Mouse (Mus musculus): ENCODE data around the gene Plch1. TPM values are rescaled to one million over a fixed set of nuclear protein-coding genes. Genes with fewer than 3 reads are reported as not detected.

The Plch1 gene
- polyA plus RNA-seq, 1 experiment from 2014 or later: 0.33 TPM

GRCm38 (mm10) chr3:63805496-63805895, 93.8 kb downstream of the Plch1 start:
- ATAC-seq (replicated peaks; ENCODE audit: extremely low read depth, insufficient read depth, low FRiP score): no peak
- Histone ChIP-seq H3K4me2 (ENCODE audit: low read depth, low read length) (no peak overlapping the region), H3K27me3 (ENCODE audit: control insufficient read depth, insufficient read depth, low read length) (no peaks in the 10 kb centered on the region), H3K4me1 (ENCODE audit: control insufficient read depth, insufficient read depth, low read length) (no peaks in the 10 kb centered on the region), H3K36me3 (ENCODE audit: control insufficient read depth, insufficient read depth) (no peaks in the 10 kb centered on the region), H3K9ac (ENCODE audit: low read length) (no peak overlapping the region), H3K9me3 (replicated peaks; ENCODE audit: control insufficient read depth, low read length) (no peaks in the 10 kb centered on the region), H3K4me3 (ENCODE audit: low read length) (no peak overlapping the region), H3K27ac (ENCODE audit: low read length) (no peak overlapping the region)
- 69% methylated on average over 2 of the region's 2 CpGs for WGBS

DNA sequence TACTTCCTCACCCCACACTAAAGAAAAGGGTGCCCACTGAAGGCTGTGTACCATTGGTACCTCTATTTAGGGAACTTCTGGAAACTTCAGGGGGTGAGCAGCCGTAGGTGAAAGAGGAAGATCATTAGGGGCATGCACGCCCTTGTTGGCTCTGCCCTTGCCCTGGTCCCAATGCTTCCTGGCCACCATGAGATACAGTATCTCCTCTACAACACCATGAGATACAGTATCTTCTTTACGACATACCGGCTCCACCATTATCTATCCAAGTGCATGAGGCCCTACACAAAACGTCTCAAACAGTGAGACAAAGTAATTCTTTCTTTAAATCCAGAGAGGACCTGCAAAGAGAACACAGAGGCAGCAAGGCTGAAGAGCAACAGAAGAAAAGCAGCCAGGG, 98.6 kb downstream of the Plch1 start:
- no peaks in the 10 kb centered on the region for H3K9me3 ChIP-seq (replicated peaks; ENCODE audit: control insufficient read depth, low read length)
- H3K4me3 ChIP-seq (ENCODE audit: low read length): no peak overlapping the region
- 47% methylated on average over 5 of the region's 5 CpGs for WGBS
- H3K27me3 ChIP-seq (ENCODE audit: control insufficient read depth, insufficient read depth, low read length): no peaks in the 10 kb centered on the region
- no peaks in the 10 kb centered on the region for H3K36me3 ChIP-seq (ENCODE audit: control insufficient read depth, insufficient read depth)
- no peak overlapping the region for H3K27ac ChIP-seq (ENCODE audit: low read length)
- H3K4me2 ChIP-seq (ENCODE audit: low read depth, low read length): no peak overlapping the region
- H3K4me1 ChIP-seq (ENCODE audit: control insufficient read depth, insufficient read depth, low read length): no peaks in the 10 kb centered on the region
- no peak for ATAC-seq (replicated peaks; ENCODE audit: extremely low read depth, insufficient read depth, low FRiP score)
- H3K9ac ChIP-seq (ENCODE audit: low read length): no peak overlapping the region

GRCm38 (mm10) chr3:63786805-63787365, 112.4 kb downstream of the Plch1 start:
- no peak for ATAC-seq (replicated peaks; ENCODE audit: extremely low read depth, insufficient read depth, low FRiP score)
- WGBS: 50% methylated on average over 5 of the region's 5 CpGs
- Histone ChIP-seq H3K9me3 (replicated peaks; ENCODE audit: control insufficient read depth, low read length) (no peaks in the 10 kb centered on the region), H3K9ac (ENCODE audit: low read length) (no peak overlapping the region), H3K36me3 (ENCODE audit: control insufficient read depth, insufficient read depth) (no peaks in the 10 kb centered on the region), H3K4me1 (ENCODE audit: control insufficient read depth, insufficient read depth, low read length) (no peaks in the 10 kb centered on the region), H3K27me3 (ENCODE audit: control insufficient read depth, insufficient read depth, low read length) (no peaks in the 10 kb centered on the region), H3K4me2 (ENCODE audit: low read depth, low read length) (no peak overlapping the region), H3K27ac (ENCODE audit: low read length) (no peak overlapping the region), H3K4me3 (ENCODE audit: low read length) (no peak overlapping the region)

DNA sequence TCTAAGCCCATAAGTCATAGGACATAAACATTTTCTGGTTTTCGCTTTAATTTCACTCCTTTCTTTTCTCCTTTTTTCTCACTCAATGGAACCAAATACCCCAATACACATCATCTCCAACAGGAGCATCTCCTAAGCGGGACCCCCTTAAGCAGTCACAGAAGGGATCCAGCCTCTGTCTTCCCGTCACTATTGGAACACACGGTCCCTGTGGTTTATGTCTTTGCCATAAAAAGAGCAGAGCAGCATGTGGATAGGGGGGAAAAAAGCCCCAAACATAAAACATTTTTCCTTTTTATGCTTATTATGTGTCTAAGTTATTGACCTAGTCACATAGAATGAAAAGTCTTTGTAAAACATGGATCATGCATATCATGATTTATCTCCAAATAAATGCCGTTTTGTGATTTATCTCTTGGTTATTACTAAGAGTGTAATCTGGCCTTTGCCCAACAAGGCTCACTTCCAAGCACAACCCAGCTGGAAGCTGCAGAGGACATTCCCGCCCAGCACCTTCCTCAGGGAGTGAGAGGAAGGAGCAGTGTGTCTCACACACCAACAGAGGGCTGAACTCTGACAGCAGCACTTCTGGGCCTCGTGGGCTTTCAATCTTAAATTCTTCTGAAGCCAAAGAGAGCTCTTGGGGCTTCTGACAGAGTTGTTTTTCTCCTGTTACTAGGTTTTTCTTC, 126.5 kb downstream of the Plch1 start:
- H3K4me1 ChIP-seq (ENCODE audit: control insufficient read depth, insufficient read depth, low read length): no peaks in the 10 kb centered on the region
- no peaks in the 10 kb centered on the region for H3K9me3 ChIP-seq (replicated peaks; ENCODE audit: control insufficient read depth, low read length)
- ATAC-seq (replicated peaks; ENCODE audit: extremely low read depth, insufficient read depth, low FRiP score): no peak
- H3K9ac ChIP-seq (ENCODE audit: low read length): no peak overlapping the region
- no peak overlapping the region for H3K4me3 ChIP-seq (ENCODE audit: low read length)
- WGBS: 64% methylated on average over 7 of the region's 7 CpGs
- no peaks in the 10 kb centered on the region for H3K36me3 ChIP-seq (ENCODE audit: control insufficient read depth, insufficient read depth)
- H3K27ac ChIP-seq (ENCODE audit: low read length): no peak overlapping the region
- H3K27me3 ChIP-seq (ENCODE audit: control insufficient read depth, insufficient read depth, low read length): no peaks in the 10 kb centered on the region
- H3K4me2 ChIP-seq (ENCODE audit: low read depth, low read length): no peak overlapping the region

DNA sequence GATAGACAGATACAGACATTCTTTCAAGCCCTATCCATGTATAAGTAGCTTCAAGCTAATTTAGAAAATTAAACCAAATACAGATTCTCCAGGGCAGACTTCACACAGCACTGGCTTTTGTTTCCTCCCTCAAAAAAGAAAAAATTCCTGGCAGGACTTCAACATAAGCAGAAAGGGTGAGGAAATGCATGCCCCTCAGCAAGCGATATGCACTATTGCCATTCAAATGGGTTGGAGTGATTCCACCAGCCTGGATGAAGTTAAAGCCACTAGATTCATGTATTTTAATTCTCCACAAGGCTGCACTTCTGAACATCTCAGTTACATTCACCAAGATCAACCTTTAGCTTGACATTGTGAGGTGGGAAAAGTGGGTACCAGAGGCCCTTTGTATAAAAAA, 138.5 kb downstream of the Plch1 start:
- H3K9me3 ChIP-seq (replicated peaks; ENCODE audit: control insufficient read depth, low read length): no peaks in the 10 kb centered on the region
- no peak overlapping the region for H3K9ac ChIP-seq (ENCODE audit: low read length)
- H3K4me3 ChIP-seq (ENCODE audit: low read length): no peak overlapping the region
- ATAC-seq (replicated peaks; ENCODE audit: extremely low read depth, insufficient read depth, low FRiP score): no peak
- no peak overlapping the region for H3K4me2 ChIP-seq (ENCODE audit: low read depth, low read length)
- no peak overlapping the region for H3K27ac ChIP-seq (ENCODE audit: low read length)
- 61% methylated on average over 1 of the region's 1 CpGs for WGBS
- no peaks in the 10 kb centered on the region for H3K27me3 ChIP-seq (ENCODE audit: control insufficient read depth, insufficient read depth, low read length)
- H3K4me1 ChIP-seq (ENCODE audit: control insufficient read depth, insufficient read depth, low read length): no peaks in the 10 kb centered on the region
- H3K36me3 ChIP-seq (ENCODE audit: control insufficient read depth, insufficient read depth): no peaks in the 10 kb centered on the region

DNA sequence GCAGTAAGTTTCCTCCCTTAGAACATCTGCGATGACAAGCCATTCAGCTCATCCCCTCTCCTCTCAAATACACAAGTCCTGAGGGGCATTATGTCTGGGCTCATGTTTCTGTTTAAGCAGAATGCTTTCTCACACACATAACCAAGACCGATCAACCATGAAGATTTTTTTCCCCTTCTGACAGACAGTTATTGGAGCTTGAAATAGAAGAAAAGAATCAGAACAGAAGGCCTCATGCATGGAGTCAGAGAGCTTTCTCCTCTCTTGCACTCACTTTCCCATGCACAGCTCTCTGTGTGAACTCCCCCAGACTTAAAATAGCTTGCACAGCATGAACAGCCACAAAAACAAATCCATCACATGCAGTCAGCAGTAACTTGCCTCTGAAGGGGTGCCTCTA, 159.2 kb downstream of the Plch1 start:
- 49% methylated on average over 2 of the region's 2 CpGs for WGBS
- no peak overlapping the region for H3K4me3 ChIP-seq (ENCODE audit: low read length)
- H3K36me3 ChIP-seq (ENCODE audit: control insufficient read depth, insufficient read depth): no peaks in the 10 kb centered on the region
- H3K9me3 ChIP-seq (replicated peaks; ENCODE audit: control insufficient read depth, low read length): no peaks in the 10 kb centered on the region
- no peak overlapping the region for H3K27ac ChIP-seq (ENCODE audit: low read length)
- H3K9ac ChIP-seq (ENCODE audit: low read length): no peak overlapping the region
- no peaks in the 10 kb centered on the region for H3K27me3 ChIP-seq (ENCODE audit: control insufficient read depth, insufficient read depth, low read length)
- H3K4me1 ChIP-seq (ENCODE audit: control insufficient read depth, insufficient read depth, low read length): no peaks in the 10 kb centered on the region
- H3K4me2 ChIP-seq (ENCODE audit: low read depth, low read length): no peak overlapping the region
- no peak for ATAC-seq (replicated peaks; ENCODE audit: extremely low read depth, insufficient read depth, low FRiP score)

DNA sequence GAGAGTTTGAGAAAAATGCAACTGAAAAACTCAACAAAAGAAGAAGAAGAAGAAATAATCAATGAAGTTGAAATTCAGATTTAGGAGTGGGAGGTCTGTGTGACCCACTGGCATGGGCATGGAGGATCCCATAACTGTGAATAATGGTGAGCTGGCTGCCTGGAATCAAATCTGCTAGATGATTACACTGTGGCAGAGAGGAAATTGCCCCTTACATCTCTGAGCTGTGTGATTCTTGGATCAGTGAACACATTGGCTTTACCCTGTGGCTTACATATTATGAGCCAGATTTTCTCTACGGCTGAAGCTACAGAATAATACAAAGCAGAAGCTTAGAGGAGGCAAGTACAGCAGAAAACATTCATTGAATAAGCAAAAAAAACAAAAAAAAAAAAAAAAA, 170.9 kb downstream of the Plch1 start:
- H3K4me3 ChIP-seq (ENCODE audit: low read length): no peak overlapping the region
- WGBS: 83% methylated on average over 1 of the region's 1 CpGs
- H3K36me3 ChIP-seq (ENCODE audit: control insufficient read depth, insufficient read depth): no peaks in the 10 kb centered on the region
- no peak overlapping the region for H3K27ac ChIP-seq (ENCODE audit: low read length)
- H3K9me3 ChIP-seq (replicated peaks; ENCODE audit: control insufficient read depth, low read length): no peaks in the 10 kb centered on the region
- H3K27me3 ChIP-seq (ENCODE audit: control insufficient read depth, insufficient read depth, low read length): no peaks in the 10 kb centered on the region
- H3K4me1 ChIP-seq (ENCODE audit: control insufficient read depth, insufficient read depth, low read length): no peaks in the 10 kb centered on the region
- H3K4me2 ChIP-seq (ENCODE audit: low read depth, low read length): no peak overlapping the region
- no peak for ATAC-seq (replicated peaks; ENCODE audit: extremely low read depth, insufficient read depth, low FRiP score)
- no peak overlapping the region for H3K9ac ChIP-seq (ENCODE audit: low read length)

GRCm38 (mm10) chr3:63726667-63727342, 172.5 kb downstream of the Plch1 start:
- Histone ChIP-seq H3K27ac (ENCODE audit: low read length) (no peak overlapping the region), H3K4me1 (ENCODE audit: control insufficient read depth, insufficient read depth, low read length) (no peaks in the 10 kb centered on the region), H3K27me3 (ENCODE audit: control insufficient read depth, insufficient read depth, low read length) (no peaks in the 10 kb centered on the region), H3K4me2 (ENCODE audit: low read depth, low read length) (no peak overlapping the region), H3K9ac (ENCODE audit: low read length) (no peak overlapping the region), H3K36me3 (ENCODE audit: control insufficient read depth, insufficient read depth) (no peaks in the 10 kb centered on the region), H3K4me3 (ENCODE audit: low read length) (no peak overlapping the region), H3K9me3 (replicated peaks; ENCODE audit: control insufficient read depth, low read length) (no peaks in the 10 kb centered on the region)
- no peak for ATAC-seq (replicated peaks; ENCODE audit: extremely low read depth, insufficient read depth, low FRiP score)
- WGBS: 70% methylated on average over 4 of the region's 4 CpGs

- Histone ChIP-seq H3K27ac (ENCODE audit: low read length) (no peak overlapping the region), H3K4me1 (ENCODE audit: control insufficient read depth, insufficient read depth, low read length) (no peaks in the 10 kb centered on the region), H3K9ac (ENCODE audit: low read length) (no peak overlapping the region), H3K4me2 (ENCODE audit: low read depth, low read length) (no peak overlapping the region), H3K27me3 (ENCODE audit: control insufficient read depth, insufficient read depth, low read length) (no peaks in the 10 kb centered on the region), H3K9me3 (replicated peaks; ENCODE audit: control insufficient read depth, low read length) (no peaks in the 10 kb centered on the region), H3K4me3 (ENCODE audit: low read length) (no peak overlapping the region), H3K36me3 (ENCODE audit: control insufficient read depth, insufficient read depth) (no peaks in the 10 kb centered on the region)
- no peak for ATAC-seq (replicated peaks; ENCODE audit: extremely low read depth, insufficient read depth, low FRiP score)
- WGBS: 60% methylated on average over 2 of the region's 2 CpGs
Measured at GRCm38 (mm10) chr3:63693694-63694093, 205.6 kb downstream of the Plch1 start.

Measured in heart, embryonic 16.5 days (tissue).